Mouse (Mus musculus) heart, embryonic 13.5 days (tissue): ENCODE measurements around the gene Atp6v1c2. TPM values are rescaled to one million over a fixed set of nuclear protein-coding genes. Genes with fewer than 3 reads are reported as not detected.

Experiments used
- ATAC-seq: fragments of 200-750 bp; cut with Nextera tagmentation; 2 replicates; pipeline ENCODE4 v1.8.0; 2017; ENCODE audit warnings: moderate TSS enrichment; ENCODE audit not compliant: insufficient number of reproducible peaks, low FRiP score, low TSS enrichment; ENCODE audit errors: extremely low read depth
- H3K27ac ChIP-seq: fragments of 300-500 bp; sonication (generic); replicated peaks from 2 replicates; pipeline ENCODE4 v1.5.1; 2015; ENCODE audit warnings: moderate library complexity, mild to moderate bottlenecking, inconsistent platforms
- H3K27me3 ChIP-seq: fragments of 300-500 bp; sonication (generic); replicated peaks from 2 replicates; pipeline ENCODE4 v1.6.1; 2015; ENCODE audit warnings: mild to moderate bottlenecking, inconsistent platforms
- H3K36me3 ChIP-seq: fragments of 300-500 bp; sonication (generic); 2 replicates; pipeline ENCODE4 v1.6.1; 2015; ENCODE audit warnings: mild to moderate bottlenecking, inconsistent platforms
- H3K4me1 ChIP-seq: fragments of 300-500 bp; sonication (generic); 2 replicates; pipeline ENCODE4 v1.6.1; 2015; ENCODE audit warnings: inconsistent platforms
- H3K4me2 ChIP-seq: fragments of 300-500 bp; sonication (generic); 2 replicates; pipeline ENCODE4 v1.6.1; 2015; ENCODE audit warnings: inconsistent platforms, mild to moderate bottlenecking, moderate library complexity
- H3K4me3 ChIP-seq: fragments of 300-500 bp; sonication (generic); 2 replicates; pipeline ENCODE4 v1.5.1; 2015; ENCODE audit warnings: moderate library complexity, mild to moderate bottlenecking, inconsistent platforms
- H3K9ac ChIP-seq: fragments of 300-500 bp; sonication (generic); 2 replicates; pipeline ENCODE4 v1.6.1; 2015; ENCODE audit warnings: inconsistent platforms, mild to moderate bottlenecking, moderate library complexity
- H3K9me3 ChIP-seq: fragments of 300-500 bp; sonication (generic); 2 replicates; pipeline ENCODE4 v1.6.1; 2016; ENCODE audit warnings: inconsistent platforms
- WGBS: fragments of 180-500 bp; shearing (Covaris S2); methylation state at CpG from one replicate; pipeline ENCODE4 v1.1.7; 2015; ENCODE audit warnings: mixed read lengths; 5-methylcytosine and 5-hydroxymethylcytosine counted together
- polyA plus RNA-seq: library from polyadenylated mRNA; unstranded; fragments of >200 nt; fragmentation: Nextera tagmentation; extraction: Ambion mirVana; gene quantifications from 2 replicates; pipeline ENCODE4 v1.2.1, GENCODE M21; 2015

The Atp6v1c2 gene
- 0.21 TPM in 1 of 2 replicates, not detected in the other for polyA plus RNA-seq

DNA sequence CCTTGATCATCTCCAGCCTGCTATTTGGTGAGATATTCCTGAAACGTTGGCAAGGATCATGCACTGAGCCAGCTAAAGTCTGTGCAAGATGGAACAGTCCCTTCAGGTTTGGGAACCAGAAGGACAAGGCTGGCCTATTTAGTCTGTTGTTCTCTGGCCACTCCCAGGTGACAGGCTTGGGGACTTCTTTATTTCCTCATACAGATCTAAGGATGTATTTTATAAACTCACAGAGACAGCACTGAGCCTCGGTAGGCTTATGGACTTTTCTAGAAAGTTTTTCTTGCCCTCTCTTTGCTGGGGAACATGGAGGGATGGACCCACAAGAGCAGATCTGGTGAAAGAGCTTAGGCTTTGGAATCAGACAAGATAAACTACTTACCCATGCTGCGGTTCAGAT, at the start of gene Atp6v1c2:
Gene Atp6v1c2 (minus strand): TSS at position 101 of the 400 bp plus-strand sequence.
- 62% methylated on average over 3 of the region's 3 CpGs for WGBS
- H3K27ac ChIP-seq, result no peak within 1 kb of the TSS
- no peak for ATAC-seq

DNA sequence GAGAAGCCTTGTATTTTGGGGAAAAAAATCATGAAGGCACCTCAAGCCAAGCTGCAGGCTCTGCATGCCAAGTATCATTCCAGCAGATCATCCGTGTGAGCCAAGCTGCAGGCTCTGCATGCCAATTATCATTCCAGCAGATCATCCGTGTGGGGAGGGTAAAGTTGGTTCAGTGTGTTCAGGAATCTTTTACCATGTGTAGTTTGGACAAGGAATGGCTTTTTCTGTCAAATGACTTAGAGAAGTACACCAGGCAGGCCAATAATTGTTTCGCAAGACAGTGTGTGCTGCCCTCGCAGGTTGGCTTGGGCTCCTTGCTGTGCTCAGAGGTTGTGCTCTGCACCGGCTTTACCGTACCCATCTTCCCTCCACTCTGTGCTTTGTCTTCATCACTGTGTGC, 47.4 kb upstream of the Atp6v1c2 start:
- H3K9me3 ChIP-seq, result no peaks in the 10 kb centered on the region
- H3K27ac ChIP-seq, result no peak overlapping the region
- no peaks in the 10 kb centered on the region for H3K4me1 ChIP-seq
- H3K4me3 ChIP-seq, result no peak overlapping the region
- peaks cover 90% of the 10 kb centered on the region for H3K36me3 ChIP-seq
- H3K27me3 ChIP-seq, result no peaks in the 10 kb centered on the region
- WGBS, result 90% methylated on average over 6 of the region's 6 CpGs
- no peak for ATAC-seq
- H3K4me2 ChIP-seq, result no peak overlapping the region
- no peak overlapping the region for H3K9ac ChIP-seq

More for the DNA sequence above, at the start of gene Atp6v1c2:
- Histone ChIP-seq H3K9me3 (no peaks in the 10 kb centered on the region), H3K4me2 (no peak within 1 kb of the TSS), H3K4me3 (no peak within 1 kb of the TSS), H3K36me3 (no peaks in the 10 kb centered on the region), H3K4me1 (peaks cover 9% of the 10 kb centered on the region), H3K9ac (no peak within 1 kb of the TSS), H3K27me3 (peaks cover 65% of the 10 kb centered on the region)

DNA sequence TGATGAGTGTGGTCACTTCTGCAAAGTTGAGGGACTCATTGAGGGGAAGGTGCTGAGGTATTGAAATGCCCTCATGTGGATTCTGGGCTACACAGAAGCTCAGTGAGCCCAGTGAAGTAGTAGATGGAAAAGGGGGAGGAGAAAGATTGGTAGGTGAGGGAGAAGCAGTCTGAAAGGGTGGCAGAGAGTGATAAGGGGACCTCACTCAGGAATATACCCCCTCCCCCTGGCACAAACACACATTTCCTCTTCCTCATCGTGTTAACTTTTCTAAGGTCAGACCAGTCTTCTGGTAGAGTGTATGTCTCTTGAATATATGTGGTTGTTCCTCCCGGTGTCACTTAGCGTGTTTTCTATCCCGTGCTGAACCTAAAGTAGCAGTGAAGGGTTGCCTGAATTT, 46.1 kb upstream of the Atp6v1c2 start:
- H3K4me1 ChIP-seq, result no peaks in the 10 kb centered on the region
- no peaks in the 10 kb centered on the region for H3K9me3 ChIP-seq
- no peaks in the 10 kb centered on the region for H3K27me3 ChIP-seq
- no peak overlapping the region for H3K4me3 ChIP-seq
- no peak for ATAC-seq
- WGBS, result 81% methylated on average over 4 of the region's 4 CpGs
- no peak overlapping the region for H3K27ac ChIP-seq
- no peak overlapping the region for H3K4me2 ChIP-seq
- peaks cover 91% of the 10 kb centered on the region for H3K36me3 ChIP-seq
- H3K9ac ChIP-seq, result no peak overlapping the region

DNA sequence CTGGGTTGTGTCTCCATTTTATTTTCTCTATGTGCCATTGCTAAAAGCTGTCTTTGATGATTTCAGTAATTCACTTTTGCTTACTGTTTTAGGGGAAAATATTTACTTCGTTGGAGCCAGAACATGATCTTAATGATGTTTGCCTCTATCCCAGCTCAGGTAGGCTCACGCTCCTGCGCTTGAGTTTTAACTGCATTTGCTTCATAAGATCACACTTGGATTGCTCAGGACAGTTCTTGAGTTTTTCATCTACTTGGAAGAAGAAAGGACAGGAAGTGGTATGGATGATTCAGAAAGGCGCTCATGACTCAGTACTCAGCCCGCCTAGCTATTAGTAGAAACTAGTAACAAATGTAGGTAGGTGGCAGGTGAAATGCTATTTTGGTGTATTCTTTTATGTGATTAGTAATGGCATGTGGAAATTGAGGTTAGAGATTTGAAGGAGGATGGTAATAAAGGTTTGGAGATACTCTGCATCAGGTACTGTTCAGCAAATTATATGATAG, 44.4 kb upstream of the Atp6v1c2 start:
- no peak overlapping the region for H3K9ac ChIP-seq
- 92% methylated on average over 5 of the region's 5 CpGs for WGBS
- no peaks in the 10 kb centered on the region for H3K9me3 ChIP-seq
- H3K4me3 ChIP-seq, result no peak overlapping the region
- no peak overlapping the region for H3K4me2 ChIP-seq
- H3K27me3 ChIP-seq, result no peaks in the 10 kb centered on the region
- H3K36me3 ChIP-seq, result peaks cover 94% of the 10 kb centered on the region
- no peaks in the 10 kb centered on the region for H3K4me1 ChIP-seq
- no peak for ATAC-seq
- no peak overlapping the region for H3K27ac ChIP-seq

- Histone ChIP-seq H3K4me2 (no peak overlapping the region), H3K9ac (no peak overlapping the region), H3K4me3 (no peak overlapping the region), H3K27me3 (no peaks in the 10 kb centered on the region), H3K36me3 (peaks cover 97% of the 10 kb centered on the region), H3K4me1 (no peaks in the 10 kb centered on the region), H3K27ac (no peak overlapping the region), H3K9me3 (no peaks in the 10 kb centered on the region)
- 77% methylated on average over 3 of the region's 3 CpGs for WGBS
- no peak for ATAC-seq
Observed at GRCm38 (mm10) chr12:17372696-17373095, 43.5 kb upstream of the Atp6v1c2 start.

GRCm38 (mm10) chr12:17371589-17372235, 42.6 kb upstream of the Atp6v1c2 start:
- H3K4me2 ChIP-seq, result no peak overlapping the region
- ATAC-seq, result no peak
- no peaks in the 10 kb centered on the region for H3K4me1 ChIP-seq
- H3K9me3 ChIP-seq, result no peaks in the 10 kb centered on the region
- H3K9ac ChIP-seq, result no peak overlapping the region
- WGBS, result 85% methylated on average over 8 of the region's 8 CpGs
- H3K27me3 ChIP-seq, result no peaks in the 10 kb centered on the region
- H3K36me3 ChIP-seq, result peaks cover 92% of the 10 kb centered on the region
- H3K27ac ChIP-seq, result no peak overlapping the region
- H3K4me3 ChIP-seq, result no peak overlapping the region

DNA sequence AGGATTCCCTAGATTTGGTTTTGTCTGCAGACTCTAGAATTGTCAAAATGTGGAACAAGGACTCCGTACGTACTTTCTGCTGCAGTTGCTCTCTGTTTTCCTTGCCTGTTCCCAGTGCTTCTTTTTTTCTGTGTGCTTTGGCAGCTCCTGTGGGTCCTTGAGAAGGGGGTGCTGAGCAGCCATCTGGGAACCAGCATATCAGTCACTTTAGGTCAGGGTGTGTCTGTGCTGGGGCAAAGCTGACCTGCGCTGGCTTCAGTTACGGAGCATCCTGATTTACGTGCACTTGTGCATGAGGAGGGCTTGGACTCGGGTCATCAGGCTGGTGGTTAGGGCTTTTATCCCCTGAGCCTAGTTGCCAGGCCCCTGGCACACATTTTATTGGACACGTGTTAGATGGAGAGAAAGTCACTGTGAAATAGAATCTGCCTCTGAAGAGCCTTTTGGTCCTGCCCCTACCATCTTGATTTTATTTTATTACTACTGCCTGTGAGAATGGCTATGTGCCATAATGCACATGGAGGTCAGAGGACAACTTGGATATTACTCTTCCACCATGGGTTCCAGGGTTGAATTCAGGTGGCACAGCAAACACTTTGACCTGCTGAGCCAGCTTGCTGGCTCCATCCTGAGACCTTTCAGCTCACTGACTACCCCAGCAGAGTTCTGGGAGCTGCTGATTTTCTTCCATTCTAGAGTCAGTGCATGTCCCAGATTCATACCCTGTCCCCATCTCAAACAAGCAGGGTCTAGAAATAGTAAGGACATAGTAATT, 40.6 kb upstream of the Atp6v1c2 start:
- H3K4me1 ChIP-seq, result no peaks in the 10 kb centered on the region
- no peaks in the 10 kb centered on the region for H3K9me3 ChIP-seq
- peaks cover 82% of the 10 kb centered on the region for H3K36me3 ChIP-seq
- no peak overlapping the region for H3K9ac ChIP-seq
- H3K4me3 ChIP-seq, result no peak overlapping the region
- H3K4me2 ChIP-seq, result no peak overlapping the region
- no peaks in the 10 kb centered on the region for H3K27me3 ChIP-seq
- no peak for ATAC-seq
- no peak overlapping the region for H3K27ac ChIP-seq
- 88% methylated on average over 7 of the region's 7 CpGs for WGBS

GRCm38 (mm10) chr12:17369111-17369510, 40.0 kb upstream of the Atp6v1c2 start:
- WGBS, result 95% methylated on average over 3 of the region's 3 CpGs
- Histone ChIP-seq H3K9me3 (no peaks in the 10 kb centered on the region), H3K27ac (no peak overlapping the region), H3K4me2 (no peak overlapping the region), H3K4me3 (no peak overlapping the region), H3K27me3 (no peaks in the 10 kb centered on the region), H3K4me1 (no peaks in the 10 kb centered on the region), H3K9ac (no peak overlapping the region), H3K36me3 (peaks cover 82% of the 10 kb centered on the region)
- no peak for ATAC-seq

DNA sequence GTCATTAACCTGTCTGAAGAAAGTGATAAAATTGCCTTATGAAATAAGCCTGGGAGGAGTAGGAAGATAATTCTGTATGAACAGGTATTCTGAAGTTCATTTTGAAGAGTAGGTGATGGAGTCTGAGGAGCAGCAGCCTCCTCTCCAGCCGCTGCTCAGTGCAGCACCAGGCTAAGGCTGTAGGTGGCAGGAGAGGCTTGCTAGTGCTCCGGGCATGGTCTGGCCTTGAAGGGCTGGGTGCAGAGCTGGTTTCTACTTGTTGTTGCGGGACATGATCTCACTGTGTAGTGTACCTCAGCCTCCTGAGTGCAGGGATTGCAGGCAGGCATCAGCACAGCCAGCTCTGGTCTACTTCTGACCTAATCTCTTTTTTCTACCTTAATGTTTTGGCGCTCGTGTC, 37.8 kb upstream of the Atp6v1c2 start:
- Histone ChIP-seq H3K4me3 (no peak overlapping the region), H3K4me1 (no peaks in the 10 kb centered on the region), H3K36me3 (peaks cover 82% of the 10 kb centered on the region), H3K27ac (no peak overlapping the region), H3K9me3 (no peaks in the 10 kb centered on the region), H3K4me2 (no peak overlapping the region), H3K27me3 (no peaks in the 10 kb centered on the region), H3K9ac (no peak overlapping the region)
- WGBS, result 67% methylated on average over 5 of the region's 5 CpGs
- no peak for ATAC-seq

- Histone ChIP-seq H3K4me3 (no peak overlapping the region), H3K36me3 (peaks cover 81% of the 10 kb centered on the region), H3K9ac (no peak overlapping the region), H3K4me2 (no peak overlapping the region), H3K9me3 (no peaks in the 10 kb centered on the region), H3K4me1 (no peaks in the 10 kb centered on the region), H3K27ac (no peak overlapping the region), H3K27me3 (no peaks in the 10 kb centered on the region)
- WGBS, result 88% methylated on average over 5 of the region's 5 CpGs
- ATAC-seq, result no peak
Observed at GRCm38 (mm10) chr12:17362316-17362715, 33.2 kb upstream of the Atp6v1c2 start.

- no peak overlapping the region for H3K27ac ChIP-seq
- H3K4me3 ChIP-seq, result no peak overlapping the region
- H3K9ac ChIP-seq, result no peak overlapping the region
- no peak overlapping the region for H3K4me2 ChIP-seq
- WGBS, result 86% methylated on average over 4 of the region's 4 CpGs
- H3K36me3 ChIP-seq, result peaks cover 94% of the 10 kb centered on the region
- no peaks in the 10 kb centered on the region for H3K27me3 ChIP-seq
- H3K9me3 ChIP-seq, result no peaks in the 10 kb centered on the region
- ATAC-seq, result no peak
- no peaks in the 10 kb centered on the region for H3K4me1 ChIP-seq
Observed at GRCm38 (mm10) chr12:17360650-17361049, 31.5 kb upstream of the Atp6v1c2 start.
